Mouse (Mus musculus): ENCODE measurements around the gene Dnajb4.

Gene Dnajb4

DNA sequence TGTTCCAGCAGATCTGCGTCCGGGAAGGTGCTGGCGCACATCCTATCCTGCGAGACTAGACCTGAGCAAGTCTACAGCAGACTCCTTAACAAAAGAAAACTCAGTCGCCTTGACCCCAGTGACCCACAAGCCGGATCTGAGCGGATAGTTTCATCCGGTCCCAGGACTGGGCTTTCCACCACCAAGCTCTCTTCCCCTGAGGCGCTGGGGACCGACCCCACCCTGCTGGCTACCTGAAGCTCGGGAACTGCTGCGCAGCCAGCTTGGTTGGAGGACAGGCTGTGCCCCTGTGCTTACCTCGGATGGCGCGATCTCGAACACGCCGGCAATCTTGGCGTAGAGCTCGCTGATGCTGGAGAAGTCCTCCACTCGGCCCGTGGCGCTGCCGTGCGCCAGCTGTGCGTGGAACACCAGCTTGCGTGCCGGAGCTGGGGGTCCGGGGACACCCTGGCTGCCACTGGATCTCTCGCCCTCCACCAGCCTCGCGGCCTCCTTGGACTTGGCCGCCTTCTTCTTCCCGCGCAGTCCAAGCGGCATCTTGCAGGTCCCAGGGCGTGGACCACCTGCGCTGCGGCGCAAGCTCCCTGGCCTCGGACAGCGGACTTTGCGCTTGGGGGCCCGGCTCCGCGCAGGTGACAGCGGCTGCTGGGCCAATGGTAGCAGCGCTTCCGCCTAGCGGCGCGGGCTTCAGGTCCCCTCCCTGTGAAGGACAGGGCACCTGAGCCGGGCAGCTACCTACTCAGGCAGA is 44.6 kb downstream of the Dnajb4 start:
- CTCF ChIA-PET: interaction anchor here in 3 of 4 experiments (0.6 to 1.9 kb wide), 7 partner anchors 10 to 304 kb away, joined by 3 to 16 read pairs (median 4); no protein-coding TSS in a partner anchor
- POLR2A ChIA-PET: interaction anchor here (0.6 to 5.0 kb wide), 51 partner anchors 8 to 764 kb away, joined by 3 to 46 read pairs (median 5); partner anchors contain the start of genes Dnajb4 (in 3 of the 4) and Fubp1 (in 3 of the 4)

DNA sequence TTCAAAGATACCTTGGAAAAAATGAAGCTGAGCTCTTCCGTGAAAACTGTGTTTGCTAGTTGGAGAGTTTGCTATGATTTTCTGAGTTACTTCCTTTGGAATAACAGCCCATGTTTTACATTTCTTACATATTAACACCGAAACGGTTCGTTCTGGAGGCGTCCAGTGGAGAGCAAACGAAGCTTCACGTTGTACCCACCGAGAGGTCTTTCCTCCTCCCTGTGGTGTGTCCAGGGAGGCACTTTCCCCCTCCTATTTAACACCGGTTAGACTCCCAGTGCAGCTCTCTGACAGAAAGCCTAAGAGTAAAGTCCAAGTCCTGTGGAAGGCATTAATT is 45.1 kb downstream of the Dnajb4 start:
- POLR2A ChIA-PET: interaction anchor here (0.6 to 5.0 kb wide), 48 partner anchors 8 to 231 kb away, joined by 3 to 46 read pairs (median 5); partner anchors contain the start of genes Dnajb4 (in 3 of the 4) and Fubp1 (in 3 of the 4)
- CTCF ChIA-PET: interaction anchor here (0.7 to 1.9 kb wide), 6 partner anchors 45 to 304 kb away, joined by 3 to 16 read pairs (median 6); no protein-coding TSS in a partner anchor

DNA sequence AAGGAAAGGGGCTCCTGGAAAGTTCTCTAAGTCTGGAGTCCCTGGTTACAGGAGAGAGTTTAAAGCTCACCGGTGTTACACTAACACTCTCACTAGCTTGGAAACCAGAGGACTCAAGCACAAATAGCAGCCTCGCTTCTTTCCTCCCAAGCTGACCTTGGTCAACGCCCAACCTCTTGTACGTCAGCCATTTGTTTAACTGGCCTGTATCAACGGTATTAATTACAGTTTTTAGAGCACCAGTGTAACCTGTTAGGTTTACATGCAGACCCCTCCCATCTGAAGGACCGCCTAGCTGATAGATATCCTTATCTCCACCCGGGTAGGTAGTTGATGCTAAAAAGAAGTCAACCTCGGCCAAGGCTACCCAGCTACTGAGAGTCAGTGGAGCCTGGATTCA is 46.8 kb downstream of the Dnajb4 start:
- POLR2A ChIA-PET: interaction anchor here in 3 of 4 experiments (0.6 to 5.0 kb wide), 10 partner anchors 9 to 256 kb away, joined by 3 to 46 read pairs (median 4); partner anchors contain the start of genes Dnajb4 (in 1 of the 3) and Fubp1 (in 1 of the 3)

GRCm38 (mm10) chr3:152160607-152161006 is 49.5 kb downstream of the Dnajb4 start:
- ChIA-PET CTCF (interaction anchor here in 1 of 4 experiments (1.1 to 1.2 kb wide), 2 partner anchors 50 to 56 kb away, joined by 3 to 4 read pairs; no protein-coding TSS in a partner anchor), POLR2A (interaction anchor here in 2 of 4 experiments (0.7 to 4.0 kb wide), 9 partner anchors 9 to 106 kb away, joined by 3 to 20 read pairs (median 3); partner anchors contain the start of genes Dnajb4 (in 1 of the 2), Fubp1 (in 1 of the 2) and Nexn (in 1 of the 2))

More for the DNA sequence above, 46.8 kb downstream of the Dnajb4 start:
- CTCF ChIA-PET: interaction anchor here in 2 of 4 experiments (0.6 to 0.8 kb wide), 2 partner anchors 53 to 70 kb away, joined by 3 to 7 read pairs; no protein-coding TSS in a partner anchor

DNA sequence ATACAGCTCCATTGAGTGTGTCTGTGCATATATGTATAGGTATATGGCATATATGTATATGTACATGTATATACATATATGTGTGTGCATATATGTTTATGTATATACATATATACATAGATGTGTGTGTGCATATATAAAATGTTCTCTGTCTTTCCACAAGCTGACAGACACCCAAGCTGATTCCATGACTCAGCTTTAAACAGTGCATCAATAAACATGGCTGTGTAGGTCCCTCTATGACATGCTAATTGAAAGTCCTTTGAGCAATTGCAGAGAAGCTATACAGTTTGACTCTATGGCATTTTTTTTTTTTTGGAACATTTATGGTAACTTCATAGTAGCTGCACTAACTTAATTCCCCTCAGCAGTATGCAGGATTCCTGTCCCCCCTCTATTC is 50.8 kb downstream of the Dnajb4 start:
- ChIA-PET POLR2A (interaction anchor here in 2 of 4 experiments (0.5 to 3.6 kb wide), 4 partner anchors 17 to 51 kb away, joined by 3 to 20 read pairs (median 6); partner anchors contain the start of genes Dnajb4 (in 1 of the 2) and Fubp1 (in 1 of the 2)), CTCF (no interaction called here)

DNA sequence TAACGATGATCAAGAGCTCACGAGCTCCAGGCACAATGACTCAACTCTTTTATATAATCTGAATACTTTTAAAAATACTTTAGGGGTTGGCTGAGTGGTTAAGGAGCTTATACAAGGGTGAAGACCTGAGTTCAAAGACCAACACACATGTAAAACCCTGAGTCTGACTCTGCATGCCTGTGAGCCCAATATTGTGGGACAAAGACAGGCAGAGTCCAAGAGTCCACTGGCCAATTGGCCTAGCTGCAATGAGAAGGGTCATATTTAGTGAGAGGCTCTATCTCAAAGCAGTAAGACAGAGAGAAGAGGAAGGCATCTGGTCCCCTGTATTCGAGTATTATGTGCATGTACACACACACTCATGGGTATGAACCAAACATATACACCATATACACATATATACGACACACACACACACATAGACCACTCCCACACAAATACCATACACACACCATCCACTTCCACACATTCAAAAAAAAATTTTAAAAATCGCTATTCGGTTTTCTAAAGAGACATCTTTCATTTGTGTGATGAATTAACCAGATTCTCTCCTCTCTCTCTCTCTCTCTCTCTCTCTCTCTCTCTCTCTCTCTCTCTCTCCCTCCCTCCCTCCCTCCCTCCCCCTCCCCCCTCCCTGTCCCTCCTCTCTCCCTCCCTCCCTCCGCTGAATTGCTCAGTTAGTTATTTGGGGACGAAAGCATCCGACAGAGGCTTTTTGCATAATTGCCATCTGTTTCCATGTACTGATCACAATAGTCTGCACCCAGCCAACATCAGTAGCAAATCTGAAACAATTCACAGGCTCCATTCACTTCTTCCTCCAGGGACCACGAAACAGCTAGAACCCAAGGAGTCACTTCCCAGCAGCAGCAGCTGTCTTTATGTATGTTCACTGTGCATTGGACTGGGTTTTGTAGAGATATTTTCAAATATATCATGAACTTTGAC is 51.5 kb downstream of the Dnajb4 start:
- ChIA-PET POLR2A (interaction anchor here in 2 of 4 experiments (0.6 to 3.6 kb wide), 4 partner anchors 47 to 226 kb away, joined by 3 to 20 read pairs (median 4); partner anchors contain the start of genes Dnajb4 (in 1 of the 2) and Fubp1 (in 1 of the 2)), CTCF (no interaction called here)

- ChIA-PET CTCF (interaction anchor here in 1 of 4 experiments (0.6 kb wide), 1 partner anchor 153 kb away, joined by 7 read pairs; no protein-coding TSS in a partner anchor), POLR2A (interaction anchor here in 2 of 4 experiments (0.6 to 3.6 kb wide), 17 partner anchors 8 to 183 kb away, joined by 3 to 24 read pairs (median 3); partner anchors contain the start of genes Gipc2 (in 1 of the 2) and Miga1 (in 1 of the 2))
Observed at GRCm38 (mm10) chr3:152156816-152157496, 53.1 kb downstream of the Dnajb4 start.

DNA sequence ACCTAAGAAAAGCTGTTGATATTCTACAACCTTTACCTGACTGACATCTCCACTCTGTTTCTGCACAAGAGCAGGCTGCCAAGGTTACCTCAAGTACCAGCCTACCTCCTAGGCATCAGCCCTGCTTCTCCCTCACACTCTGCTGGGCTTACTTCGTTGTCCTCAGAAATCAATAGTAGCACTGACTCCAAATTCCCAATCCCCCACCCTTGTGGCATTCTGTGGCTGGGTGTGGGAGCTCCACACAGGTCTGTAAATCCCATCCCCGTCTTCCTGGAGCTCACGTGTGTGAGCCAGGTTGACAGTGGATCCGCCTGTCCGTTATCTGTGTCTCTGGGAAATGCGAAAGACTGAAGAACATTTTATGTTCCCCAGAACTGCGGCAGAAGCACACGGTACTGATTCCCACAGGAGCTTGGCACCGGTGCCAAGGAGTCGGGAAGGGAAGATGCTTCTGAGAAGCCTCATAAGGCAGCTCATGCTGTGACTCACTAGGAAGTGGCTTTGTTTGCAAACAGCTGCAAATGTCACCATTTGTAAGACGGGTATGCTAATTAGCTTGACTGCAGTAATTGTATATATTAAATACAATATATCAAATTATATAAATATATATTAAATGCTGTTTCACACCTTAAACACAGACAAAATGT is 54.7 kb downstream of the Dnajb4 start:
- ChIA-PET POLR2A (interaction anchor here in 3 of 4 experiments (1.0 to 3.6 kb wide), 7 partner anchors 10 to 61 kb away, joined by 3 to 24 read pairs (median 5); partner anchors contain the start of genes Gipc2 (in 2 of the 3) and Dnajb4 (in 1 of the 3)), CTCF (interaction anchor here in 3 of 4 experiments (0.5 to 1.3 kb wide), 4 partner anchors 10 to 61 kb away, joined by 3 to 7 read pairs (median 3); no protein-coding TSS in a partner anchor)

DNA sequence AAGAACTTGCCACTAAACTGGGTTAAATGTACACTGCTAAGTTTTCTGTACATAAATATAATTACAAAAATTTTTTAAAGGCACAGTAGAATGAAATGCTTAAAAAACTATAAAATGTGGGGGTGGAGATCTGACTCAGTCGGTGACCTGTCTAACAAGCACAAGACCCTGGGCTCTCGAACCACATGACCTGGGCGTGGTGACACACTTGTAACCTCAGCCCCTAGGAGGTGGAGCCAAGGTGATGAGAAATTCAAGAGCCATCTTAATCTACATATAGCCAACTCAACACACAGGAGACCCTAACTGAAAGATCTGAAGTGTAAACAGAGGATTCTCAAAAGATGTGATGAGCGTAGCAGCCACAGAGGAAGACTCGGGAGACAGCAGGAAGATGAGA is 56.0 kb downstream of the Dnajb4 start:
- CTCF ChIA-PET: interaction anchor here in 1 of 4 experiments (0.6 kb wide), 1 partner anchor 43 kb away, joined by 3 read pairs; no protein-coding TSS in a partner anchor

DNA sequence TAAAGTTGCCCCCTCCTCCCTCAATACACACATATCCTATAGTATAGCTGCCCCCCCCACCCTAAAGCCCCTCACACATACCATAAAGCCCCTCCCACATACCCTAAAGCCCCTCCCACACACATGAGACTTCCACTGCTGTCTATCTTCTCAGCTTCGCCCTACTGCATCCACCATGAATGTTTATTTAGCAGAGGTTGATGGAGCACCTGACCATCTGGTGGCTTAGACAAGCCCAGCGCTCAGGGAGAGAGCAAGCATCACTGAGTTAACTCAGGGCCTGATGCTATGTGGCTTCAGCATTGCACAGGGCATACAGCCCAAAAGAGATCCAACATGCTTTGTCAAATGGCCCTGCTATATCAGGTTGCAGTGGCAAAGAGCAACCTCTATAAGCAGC is 57.0 kb downstream of the Dnajb4 start:
- CTCF ChIA-PET: interaction anchor here in 1 of 4 experiments (0.5 kb wide), 1 partner anchor 52 kb away, joined by 4 read pairs; no protein-coding TSS in a partner anchor

More for the DNA sequence above, 56.0 kb downstream of the Dnajb4 start:
- POLR2A ChIA-PET: interaction anchor here in 1 of 4 experiments (0.8 to 3.6 kb wide), 4 partner anchors 11 to 40 kb away, joined by 3 to 24 read pairs (median 12); partner anchors contain the start of gene Gipc2

GRCm38 (mm10) chr3:152152483-152152804 is 57.7 kb downstream of the Dnajb4 start:
- ChIA-PET CTCF (interaction anchor here in 1 of 4 experiments (0.9 kb wide), 1 partner anchor 41 kb away, joined by 3 read pairs; no protein-coding TSS in a partner anchor), POLR2A (interaction anchor here in 3 of 4 experiments (0.7 to 2.9 kb wide), 10 partner anchors 9 to 57 kb away, joined by 3 to 22 read pairs (median 4); partner anchors contain the start of genes Dnajb4 (in 1 of the 3), Fubp1 (in 1 of the 3) and Gipc2 (in 1 of the 3))

More for the DNA sequence above, 57.0 kb downstream of the Dnajb4 start:
- POLR2A ChIA-PET: interaction anchor here in 2 of 4 experiments (0.7 to 2.9 kb wide), 5 partner anchors 12 to 48 kb away, joined by 3 to 22 read pairs (median 3); no protein-coding TSS in a partner anchor

GRCm38 (mm10) chr3:152151725-152152482 is 58.2 kb downstream of the Dnajb4 start:
- ChIA-PET POLR2A (interaction anchor here in 3 of 4 experiments (0.6 to 2.9 kb wide), 11 partner anchors 9 to 63 kb away, joined by 3 to 22 read pairs (median 4); partner anchors contain the start of genes Dnajb4 (in 1 of the 3), Fubp1 (in 1 of the 3) and Gipc2 (in 1 of the 3)), CTCF (interaction anchor here in 1 of 4 experiments (0.9 kb wide), 1 partner anchor 41 kb away, joined by 3 read pairs; no protein-coding TSS in a partner anchor)

GRCm38 (mm10) chr3:152149863-152150262 is 60.2 kb downstream of the Dnajb4 start:
- POLR2A ChIA-PET: interaction anchor here in 2 of 4 experiments (0.8 to 1.9 kb wide), 3 partner anchors 15 to 100 kb away, joined by 3 to 7 read pairs (median 6); no protein-coding TSS in a partner anchor
- CTCF ChIA-PET: interaction anchor here in 1 of 4 experiments (0.6 kb wide), 1 partner anchor 19 kb away, joined by 3 read pairs; no protein-coding TSS in a partner anchor

DNA sequence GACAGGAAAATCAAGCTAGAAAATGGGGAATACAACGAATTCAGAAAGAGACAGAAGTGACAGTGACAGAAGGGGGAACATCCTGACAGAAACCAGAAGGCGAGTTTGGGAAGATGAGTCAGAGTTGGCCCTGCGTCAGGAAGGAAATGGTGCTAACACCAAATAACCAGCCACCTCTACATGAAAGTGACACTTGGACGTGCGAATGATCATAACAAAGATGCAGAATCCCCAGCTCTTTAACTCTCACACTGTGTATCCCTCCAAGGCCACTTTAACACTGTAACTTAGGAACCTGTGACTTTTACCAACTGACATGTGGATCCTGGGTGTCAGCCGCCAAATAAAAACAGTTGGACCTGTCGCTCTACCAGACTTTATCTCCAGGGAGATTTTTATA is 60.7 kb downstream of the Dnajb4 start:
- CTCF ChIA-PET: interaction anchor here in 1 of 4 experiments (0.6 kb wide), 1 partner anchor 20 kb away, joined by 3 read pairs; no protein-coding TSS in a partner anchor
- POLR2A ChIA-PET: interaction anchor here in 2 of 4 experiments (1.6 to 1.9 kb wide), 2 partner anchors 15 to 16 kb away, joined by 6 to 7 read pairs; no protein-coding TSS in a partner anchor

All from embryonic stem cell, embryonic (primary cell).